Mouse (Mus musculus): ENCODE measurements around the gene Gimap7. TPM values are rescaled to one million over a fixed set of nuclear protein-coding genes. Genes with fewer than 3 reads are reported as not detected.
"Not testable (repeated sequence)": the region's sequence is repeated elsewhere in the genome, so short reads cannot be mapped to it uniquely, and the experiment has no call there.

Gene Gimap7
- polyA plus RNA-seq, 1 experiment from 2014 or later: not detected

GRCm38 (mm10) chr6:48681472-48682090 lies 36.8 kb upstream of the Gimap7 start:
- H3K9ac ChIP-seq: no peak overlapping the region
- H3K27me3 ChIP-seq: no peaks in the 10 kb centered on the region
- no peaks in the 10 kb centered on the region for H3K4me1 ChIP-seq
- 66% methylated on average over 3 of the region's 3 CpGs for WGBS
- peak overlapping the region; percentile 48; the same call in 1 of the 2 replicates for H3K27ac ChIP-seq
- H3K4me3 ChIP-seq: no peak overlapping the region
- no peaks in the 10 kb centered on the region for H3K36me3 ChIP-seq
- H3K9me3 ChIP-seq: no peaks in the 10 kb centered on the region
- no peak overlapping the region for H3K4me2 ChIP-seq
- ATAC-seq (ENCODE audit: borderline replicate concordance, extremely low read depth, low FRiP score, low TSS enrichment): no peak

- H3K36me3 ChIP-seq: no peaks in the 10 kb centered on the region
- H3K4me3 ChIP-seq: no peak overlapping the region
- 73% methylated on average over 4 of the region's 4 CpGs for WGBS
- H3K4me2 ChIP-seq: no peak overlapping the region
- H3K9me3 ChIP-seq: no peaks in the 10 kb centered on the region
- no peaks in the 10 kb centered on the region for H3K4me1 ChIP-seq
- no peaks in the 10 kb centered on the region for H3K27me3 ChIP-seq
- no peak for ATAC-seq (ENCODE audit: borderline replicate concordance, extremely low read depth, low FRiP score, low TSS enrichment)
- H3K9ac ChIP-seq: no peak overlapping the region
- peak overlapping the region; percentile 48 for H3K27ac ChIP-seq
Measured at GRCm38 (mm10) chr6:48682271-48682670, 36.1 kb upstream of the Gimap7 start.

- H3K9me3 ChIP-seq; ATAC-seq (ENCODE audit: borderline replicate concordance, extremely low read depth, low FRiP score, low TSS enrichment); H3K27ac ChIP-seq; H3K4me1 ChIP-seq; H3K4me2 ChIP-seq; H3K27me3 ChIP-seq; H3K4me3 ChIP-seq; H3K9ac ChIP-seq; H3K36me3 ChIP-seq: not testable (repeated sequence)
- WGBS: 85% methylated on average over 4 of the region's 4 CpGs
Measured at GRCm38 (mm10) chr6:48683263-48683821, 35.1 kb upstream of the Gimap7 start.

- 62% methylated on average over 5 of the region's 5 CpGs for WGBS
- Histone ChIP-seq H3K36me3 (no peaks in the 10 kb centered on the region), H3K4me1 (no peaks in the 10 kb centered on the region), H3K27me3 (no peaks in the 10 kb centered on the region), H3K27ac (peak within 1 kb of the TSS; percentile 66), H3K9ac (no peak within 1 kb of the TSS), H3K9me3 (no peaks in the 10 kb centered on the region), H3K4me2 (peak within 1 kb of the TSS; percentile 16; the same call in 1 of the 2 replicates), H3K4me3 (peak within 1 kb of the TSS; percentile 7; the same call in 1 of the 2 replicates)
- ATAC-seq (ENCODE audit: borderline replicate concordance, extremely low read depth, low FRiP score, low TSS enrichment): no peak
Measured at GRCm38 (mm10) chr6:48684319-48684718, 34.1 kb upstream of the Gimap7 start, which contains the start of gene Gimap4. Gene Gimap4 (plus strand): TSS chr6:48684549.

- H3K27me3 ChIP-seq: no peaks in the 10 kb centered on the region
- peak overlapping the region; percentile 66 for H3K27ac ChIP-seq
- H3K9me3 ChIP-seq: no peaks in the 10 kb centered on the region
- H3K9ac ChIP-seq: no peak overlapping the region
- ATAC-seq (ENCODE audit: borderline replicate concordance, extremely low read depth, low FRiP score, low TSS enrichment): no peak
- no peaks in the 10 kb centered on the region for H3K36me3 ChIP-seq
- H3K4me1 ChIP-seq: no peaks in the 10 kb centered on the region
- peak overlapping the region; percentile 7; the same call in 1 of the 2 replicates for H3K4me3 ChIP-seq
- WGBS: 49% methylated on average over 4 of the region's 4 CpGs
- peak overlapping the region; percentile 16; the same call in 1 of the 2 replicates for H3K4me2 ChIP-seq
Measured at GRCm38 (mm10) chr6:48684806-48685205, 33.6 kb upstream of the Gimap7 start.

- WGBS: 76% methylated on average over 2 of the region's 2 CpGs
- H3K4me2 ChIP-seq: peak overlapping the region; percentile 11; the same call in 1 of the 2 replicates
- H3K9ac ChIP-seq: no peak overlapping the region
- H3K4me3 ChIP-seq: peak overlapping the region; percentile 7; the same call in 1 of the 2 replicates
- no peaks in the 10 kb centered on the region for H3K9me3 ChIP-seq
- no peaks in the 10 kb centered on the region for H3K27me3 ChIP-seq
- ATAC-seq (ENCODE audit: borderline replicate concordance, extremely low read depth, low FRiP score, low TSS enrichment): no peak
- peak overlapping the region; percentile 66 for H3K27ac ChIP-seq
- no peaks in the 10 kb centered on the region for H3K4me1 ChIP-seq
- no peaks in the 10 kb centered on the region for H3K36me3 ChIP-seq
Measured at GRCm38 (mm10) chr6:48685251-48685650, 33.2 kb upstream of the Gimap7 start.

- 66% methylated on average over 7 of the region's 7 CpGs for WGBS
- H3K4me3 ChIP-seq: no peak overlapping the region
Measured at GRCm38 (mm10) chr6:48685694-48686665, 32.4 kb upstream of the Gimap7 start.

GRCm38 (mm10) chr6:48687077-48687476 lies 31.3 kb upstream of the Gimap7 start:
- ATAC-seq (ENCODE audit: borderline replicate concordance, extremely low read depth, low FRiP score, low TSS enrichment): no peak
- Histone ChIP-seq H3K36me3 (no peaks in the 10 kb centered on the region), H3K9ac (no peak overlapping the region), H3K4me3 (no peak overlapping the region), H3K9me3 (no peaks in the 10 kb centered on the region), H3K4me2 (no peak overlapping the region), H3K4me1 (no peaks in the 10 kb centered on the region), H3K27me3 (no peaks in the 10 kb centered on the region), H3K27ac (no peak overlapping the region)
- 69% methylated on average over 2 of the region's 2 CpGs for WGBS

More at GRCm38 (mm10) chr6:48685694-48686665, 32.4 kb upstream of the Gimap7 start:
- no peaks in the 10 kb centered on the region for H3K4me1 ChIP-seq
- H3K27me3 ChIP-seq: no peaks in the 10 kb centered on the region
- no peaks in the 10 kb centered on the region for H3K9me3 ChIP-seq
- no peak for ATAC-seq (ENCODE audit: borderline replicate concordance, extremely low read depth, low FRiP score, low TSS enrichment)
- no peak overlapping the region for H3K9ac ChIP-seq
- peak overlapping the region; percentile 11; the same call in 1 of the 2 replicates for H3K4me2 ChIP-seq
- no peaks in the 10 kb centered on the region for H3K36me3 ChIP-seq
- H3K27ac ChIP-seq: no peak overlapping the region

GRCm38 (mm10) chr6:48689320-48689719 lies 29.1 kb upstream of the Gimap7 start:
- no peaks in the 10 kb centered on the region for H3K36me3 ChIP-seq
- no peak overlapping the region for H3K4me2 ChIP-seq
- ATAC-seq (ENCODE audit: borderline replicate concordance, extremely low read depth, low FRiP score, low TSS enrichment): no peak
- H3K4me1 ChIP-seq: no peaks in the 10 kb centered on the region
- H3K9ac ChIP-seq: no peak overlapping the region
- H3K27ac ChIP-seq: no peak overlapping the region
- no peaks in the 10 kb centered on the region for H3K9me3 ChIP-seq
- 72% methylated on average over 2 of the region's 2 CpGs for WGBS
- H3K4me3 ChIP-seq: no peak overlapping the region
- H3K27me3 ChIP-seq: no peaks in the 10 kb centered on the region

GRCm38 (mm10) chr6:48692962-48693361 lies 25.5 kb upstream of the Gimap7 start:
- H3K4me1 ChIP-seq: no peaks in the 10 kb centered on the region
- H3K27me3 ChIP-seq: no peaks in the 10 kb centered on the region
- H3K36me3 ChIP-seq: no peaks in the 10 kb centered on the region
- WGBS: 82% methylated on average over 6 of the region's 6 CpGs
- no peak overlapping the region for H3K9ac ChIP-seq
- H3K9me3 ChIP-seq: no peaks in the 10 kb centered on the region
- no peak for ATAC-seq (ENCODE audit: borderline replicate concordance, extremely low read depth, low FRiP score, low TSS enrichment)
- no peak overlapping the region for H3K4me2 ChIP-seq
- no peak overlapping the region for H3K4me3 ChIP-seq
- no peak overlapping the region for H3K27ac ChIP-seq

GRCm38 (mm10) chr6:48696830-48697554 lies 21.4 kb upstream of the Gimap7 start:
- no peaks in the 10 kb centered on the region for H3K9me3 ChIP-seq
- H3K4me1 ChIP-seq: peaks cover 3% of the 10 kb centered on the region; the same call in 1 of the 2 replicates
- no peak overlapping the region for H3K4me2 ChIP-seq
- no peaks in the 10 kb centered on the region for H3K27me3 ChIP-seq
- no peak overlapping the region for H3K9ac ChIP-seq
- no peak for ATAC-seq (ENCODE audit: borderline replicate concordance, extremely low read depth, low FRiP score, low TSS enrichment)
- WGBS: 70% methylated on average over 4 of the region's 4 CpGs
- H3K36me3 ChIP-seq: no peaks in the 10 kb centered on the region
- peak overlapping the region; percentile 34 for H3K27ac ChIP-seq
- no peak overlapping the region for H3K4me3 ChIP-seq
